ENCODE assay signal across 27 mouse cellular contexts in the genomic region with DNA sequence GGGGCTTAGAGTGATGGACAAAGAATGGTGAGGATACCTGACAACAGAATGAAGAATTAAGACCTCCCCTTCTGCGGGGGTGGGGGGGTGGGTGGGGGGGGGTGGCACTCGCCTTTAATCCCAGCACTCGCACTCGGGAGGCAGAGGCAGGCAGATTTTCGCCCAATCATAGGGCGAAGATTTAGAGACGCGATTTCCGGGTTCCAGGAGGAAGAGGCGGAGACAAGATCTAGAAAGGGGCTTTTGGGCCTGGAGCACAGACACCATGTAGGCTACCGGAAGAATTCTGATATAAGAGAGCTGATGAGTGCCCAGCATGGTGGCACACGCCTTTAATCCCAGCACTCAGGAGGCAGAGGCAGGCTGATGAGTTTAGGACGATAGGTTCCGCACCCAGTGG. TPM values are rescaled to one million over a fixed set of nuclear protein-coding genes. Genes with fewer than 3 reads are reported as not detected.
"Had no signal": no experiment of that assay in that cellular context is flagged by ENCODE, and none has a peak within 500 bp of the region (broad histone marks: within the 10 kb centered on the region; RNA-seq: fewer than 3 reads in every experiment).

No protein-coding gene starts in this region.

- H3K9me3 ChIP-seq: heart, embryonic 13.5 days; heart, embryonic 15.5 days; hindbrain, embryonic 13.5 days; hindbrain, embryonic 15.5 days; intestine, embryonic 15.5 days; limb, embryonic 10.5 days; limb, embryonic 12.5 days; liver, embryonic 13.5 days; liver, embryonic 15.5 days had no signal

- H3K4me2 ChIP-seq: heart, embryonic 11.5 days; heart, embryonic 13.5 days; heart, embryonic 15.5 days; hindbrain, embryonic 13.5 days; hindbrain, embryonic 15.5 days; intestine, embryonic 15.5 days; limb, embryonic 12.5 days; liver, embryonic 11.5 days; liver, embryonic 13.5 days; liver, embryonic 15.5 days had no signal

- ATAC-seq: inflammation-experienced regulatory T-cells, adult 6 months; intestine, embryonic 15.5 days; intestine, postnatal 0 days had no signal

- H3K9ac ChIP-seq: heart, embryonic 13.5 days; heart, embryonic 15.5 days; hindbrain, embryonic 13.5 days; hindbrain, embryonic 15.5 days; intestine, embryonic 15.5 days; limb, embryonic 12.5 days; liver, embryonic 13.5 days; liver, embryonic 15.5 days had no signal

- H3K4me3 ChIP-seq: heart, adult 2 months; heart, embryonic 13.5 days; heart, embryonic 15.5 days; hindbrain, embryonic 13.5 days; hindbrain, embryonic 15.5 days; intestine, embryonic 15.5 days; left cerebral cortex, adult 2 months; limb, embryonic 10.5 days; limb, embryonic 12.5 days; liver, embryonic 13.5 days; liver, embryonic 15.5 days had no signal

- H3K4me1 ChIP-seq: heart, embryonic 13.5 days; heart, embryonic 15.5 days; hindbrain, embryonic 13.5 days; hindbrain, embryonic 15.5 days; liver, embryonic 13.5 days; liver, embryonic 15.5 days had no signal

- H3K27me3 ChIP-seq: heart, embryonic 13.5 days; heart, embryonic 15.5 days; hindbrain, embryonic 13.5 days; hindbrain, embryonic 15.5 days; intestine, embryonic 15.5 days; limb, embryonic 12.5 days; liver, embryonic 13.5 days; liver, embryonic 15.5 days had no signal

- H3K36me3 ChIP-seq: heart, embryonic 13.5 days; heart, embryonic 15.5 days; hindbrain, embryonic 13.5 days; hindbrain, embryonic 15.5 days; intestine, embryonic 15.5 days; limb, embryonic 10.5 days; limb, embryonic 12.5 days; liver, embryonic 13.5 days; liver, embryonic 15.5 days had no signal

- H3K27ac ChIP-seq: heart, embryonic 13.5 days; heart, embryonic 15.5 days; hindbrain, embryonic 13.5 days; hindbrain, embryonic 15.5 days; intestine, embryonic 15.5 days; left cerebral cortex, adult 2 months; limb, embryonic 12.5 days; liver, embryonic 13.5 days; liver, embryonic 15.5 days had no signal

- DNase-seq: gastrocnemius, postnatal 14 days; gastrocnemius, postnatal 36 days; heart, adult 2 months; heart, postnatal 14 days; heart, postnatal 36 days; kidney, adult 18-20 months; kidney, adult 8-10 months; kidney, postnatal 14 days; kidney, postnatal 36 days; liver; liver, embryonic 13.5 days had no signal

RNA-seq across cellular contexts. Expression of gene Cfap77, which starts 44.8 kb away (rescaled TPM):
- total RNA-seq: gastrocnemius, adult 18-20 months; gastrocnemius, adult 8-10 months; gastrocnemius, postnatal 14 days; gastrocnemius, postnatal 36 days; heart, adult 2 months; heart, postnatal 36 days; hematopoietic stem cell, adult 5-6 weeks had no signal
- polyA plus RNA-seq: liver, embryonic 15.5 days had no signal
